Mouse (Mus musculus) cerebellum, adult 8-10 months (tissue): ENCODE results near the gene Stx5a.

Experiments
- DNase-seq: peaks from one replicate; pipeline ENCODE4 v3.0.0; 2022

The Stx5a gene

GRCm38 (mm10) chr19:8741243-8741869, at the start of gene Stx5a:
Stx5a (plus strand) TSS chr19:8741413.
- peak; percentile 93 for DNase-seq

- no peak for DNase-seq
These were observed 49.2 kb upstream of the Stx5a start for GRCm38 (mm10) chr19:8691871-8692539.

- DNase-seq = no peak
These were observed 48.5 kb upstream of the Stx5a start for GRCm38 (mm10) chr19:8692740-8693139.

DNA sequence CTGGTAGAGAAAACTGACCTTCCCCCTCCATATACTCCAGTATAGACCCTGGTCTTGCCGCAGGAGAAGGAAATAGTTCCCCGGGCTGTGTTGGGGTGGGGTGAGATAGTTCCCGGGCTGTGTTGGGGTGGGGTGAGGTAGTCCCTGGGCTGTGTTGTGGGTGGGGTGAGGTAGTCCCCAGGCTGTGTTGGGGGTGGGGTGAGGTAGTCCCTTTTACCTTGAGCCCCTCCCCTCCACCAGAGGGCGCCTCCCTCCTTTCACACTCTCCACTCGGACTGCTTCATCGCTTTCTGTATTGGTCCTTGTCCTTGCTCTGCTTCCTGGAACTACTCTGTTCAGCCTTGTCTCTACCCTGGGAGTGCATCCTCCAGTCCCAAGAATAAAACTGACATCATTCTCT, 45.9 kb upstream of the Stx5a start:
- no peak for DNase-seq

DNA sequence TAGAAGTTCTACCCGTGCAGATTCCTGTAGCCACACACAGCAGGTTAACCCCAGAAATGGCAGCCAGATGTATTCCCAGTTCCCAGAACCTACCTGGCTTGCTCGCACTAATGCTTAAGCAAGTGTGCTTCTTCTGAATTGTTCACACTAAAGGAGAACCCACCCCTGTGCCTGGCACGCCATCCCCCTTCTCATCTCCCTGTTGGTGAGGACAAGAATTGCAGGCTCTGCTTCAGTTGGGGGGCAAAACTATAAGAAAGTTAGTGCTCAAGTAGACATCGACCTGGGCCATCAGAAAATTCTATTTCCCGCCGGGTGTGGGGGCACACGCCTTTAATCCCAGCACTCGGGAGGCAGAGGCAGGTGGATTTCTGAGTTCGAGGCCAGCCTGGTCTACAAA, 41.6 kb upstream of the Stx5a start:
- DNase-seq = no peak

- DNase-seq = no peak
These were observed 38.8 kb upstream of the Stx5a start for GRCm38 (mm10) chr19:8702458-8702857.

DNA sequence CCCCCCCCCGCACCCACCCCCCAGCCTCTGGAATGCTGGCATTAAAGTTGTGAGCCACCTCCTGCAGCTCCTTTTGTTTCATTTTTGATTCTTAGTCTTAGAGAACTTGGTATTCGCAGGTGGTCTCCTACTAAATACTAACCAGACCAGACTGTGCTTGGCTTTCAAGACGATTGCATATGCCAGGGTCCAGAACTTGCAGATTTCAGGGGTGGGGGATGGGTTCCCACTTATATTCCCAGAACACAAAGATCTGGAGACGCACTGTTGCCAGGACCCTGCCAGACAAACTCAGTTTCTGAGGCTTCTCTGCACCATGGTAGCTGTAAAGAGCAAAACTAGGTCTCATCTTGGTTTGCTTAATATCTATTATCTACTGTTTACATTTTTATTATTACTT, 37.6 kb upstream of the Stx5a start:
- no peak for DNase-seq

DNA sequence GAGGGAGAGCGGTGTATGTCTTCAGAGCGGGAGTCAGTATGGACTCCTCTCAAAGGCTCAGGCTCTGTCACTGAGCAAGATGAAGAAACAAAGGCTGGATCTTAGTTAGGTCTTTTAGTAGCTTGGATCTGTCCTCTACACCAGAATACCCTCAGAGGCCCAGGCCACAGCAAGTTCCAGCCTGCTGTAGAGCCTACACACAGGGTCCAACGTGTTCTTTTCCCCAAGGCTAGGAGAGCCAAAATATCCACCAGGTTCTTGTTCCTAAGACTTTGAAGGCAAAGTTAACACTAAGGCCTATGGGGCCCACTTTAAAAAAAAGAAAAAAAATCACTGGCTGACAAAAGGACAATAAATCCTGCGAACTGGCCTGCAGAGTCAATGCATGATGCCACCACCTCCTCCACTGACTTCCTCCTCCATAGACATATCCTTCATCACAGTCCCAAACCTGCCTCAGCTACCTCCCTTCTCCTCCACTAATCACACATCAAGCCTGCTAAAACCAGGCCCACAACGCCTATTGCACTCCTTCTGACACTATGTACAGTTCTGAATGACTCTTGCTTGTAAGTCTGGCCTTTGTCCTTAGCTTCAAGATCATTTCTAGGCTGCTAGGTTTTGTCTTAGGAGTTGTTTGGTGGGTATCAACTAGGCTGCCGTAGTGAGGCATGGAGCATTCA, 36.0 kb upstream of the Stx5a start:
- no peak for DNase-seq

DNA sequence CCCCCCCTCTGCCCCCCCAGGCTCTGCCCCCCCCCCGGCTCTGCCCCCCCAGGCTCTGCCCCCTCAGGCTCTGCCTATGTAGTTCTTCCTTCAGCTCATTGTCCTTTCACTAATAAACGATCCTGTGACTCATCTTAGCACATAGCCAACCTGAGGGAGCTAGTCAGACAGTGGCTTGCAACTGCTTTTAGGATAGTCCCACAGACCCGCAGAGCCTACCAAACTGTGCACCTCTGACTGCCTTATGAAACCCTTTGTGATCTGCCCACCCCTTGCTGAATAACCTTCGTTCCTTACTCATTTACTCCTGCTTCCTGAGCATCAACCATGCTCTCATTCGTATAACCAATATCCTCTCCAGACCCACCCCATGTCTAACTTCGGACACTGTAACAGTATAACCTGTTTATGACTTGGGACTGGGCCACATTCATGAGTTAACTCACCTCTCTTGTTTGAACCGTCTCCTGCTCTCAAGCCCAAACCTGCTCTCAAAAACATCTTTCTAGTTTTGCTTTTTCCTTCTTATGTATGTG, 35.0 kb upstream of the Stx5a start:
- DNase-seq = no peak

DNA sequence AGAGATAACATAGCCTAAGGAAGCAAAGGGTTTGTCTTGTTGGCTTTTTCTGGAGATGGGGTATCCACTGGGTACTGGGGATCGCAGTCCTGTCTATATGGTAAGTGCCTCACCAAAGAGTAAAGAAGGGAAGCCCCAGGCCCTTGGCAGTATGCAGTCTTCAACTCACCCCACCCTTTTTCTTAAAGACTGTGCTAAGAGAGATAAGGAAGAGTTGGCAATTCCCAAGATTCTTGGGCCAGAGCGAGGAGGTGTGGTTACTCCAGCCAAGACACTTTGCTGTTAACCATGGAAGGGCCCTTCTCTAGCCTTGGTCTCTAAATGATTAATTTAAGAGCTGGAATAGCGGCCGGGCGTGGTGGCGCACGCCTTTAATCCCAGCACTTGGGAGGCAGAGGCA, 34.3 kb upstream of the Stx5a start:
- no peak for DNase-seq

DNA sequence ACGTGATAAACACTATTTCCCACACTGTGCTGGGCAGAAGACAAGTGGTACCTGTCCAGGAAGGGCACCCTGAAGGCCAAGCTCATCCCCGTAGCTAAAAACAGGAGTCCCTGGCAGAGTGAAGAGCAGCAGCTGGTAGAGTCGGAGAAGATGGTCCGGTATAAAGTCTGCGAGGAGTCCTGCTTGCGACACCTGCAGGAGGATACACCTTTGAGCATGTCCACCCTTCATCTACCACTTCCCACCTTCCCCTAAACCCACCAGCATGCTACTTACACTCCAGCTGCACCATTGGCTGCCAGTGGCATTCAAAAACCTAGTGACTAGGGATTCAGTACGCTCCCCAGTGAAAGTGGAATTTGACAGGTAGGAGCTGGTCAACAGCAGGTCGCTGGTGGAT, 32.3 kb upstream of the Stx5a start:
- DNase-seq = no peak

- no peak for DNase-seq
These were observed 31.2 kb upstream of the Stx5a start for GRCm38 (mm10) chr19:8710057-8710456.

DNA sequence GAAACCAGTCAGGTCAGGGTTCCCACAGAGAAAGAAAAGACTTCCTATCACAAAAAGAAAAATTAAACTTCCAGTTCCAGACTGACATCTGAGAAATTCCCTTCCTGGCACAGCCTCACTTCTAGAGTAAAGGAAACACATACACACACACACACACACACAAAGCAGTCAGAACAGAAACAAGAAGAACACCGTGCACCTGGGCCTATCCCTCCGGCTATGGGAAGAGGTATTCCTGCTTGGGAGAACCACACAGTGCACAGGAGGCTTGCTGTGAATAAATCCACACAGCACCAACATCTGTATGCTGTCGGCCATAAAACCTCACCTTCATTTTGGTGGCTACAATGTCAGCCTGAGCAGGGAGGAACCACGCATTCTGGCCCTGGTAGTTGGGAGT, 29.7 kb upstream of the Stx5a start:
- no peak for DNase-seq

GRCm38 (mm10) chr19:8711949-8712869, 29.0 kb upstream of the Stx5a start:
- DNase-seq = no peak

DNA sequence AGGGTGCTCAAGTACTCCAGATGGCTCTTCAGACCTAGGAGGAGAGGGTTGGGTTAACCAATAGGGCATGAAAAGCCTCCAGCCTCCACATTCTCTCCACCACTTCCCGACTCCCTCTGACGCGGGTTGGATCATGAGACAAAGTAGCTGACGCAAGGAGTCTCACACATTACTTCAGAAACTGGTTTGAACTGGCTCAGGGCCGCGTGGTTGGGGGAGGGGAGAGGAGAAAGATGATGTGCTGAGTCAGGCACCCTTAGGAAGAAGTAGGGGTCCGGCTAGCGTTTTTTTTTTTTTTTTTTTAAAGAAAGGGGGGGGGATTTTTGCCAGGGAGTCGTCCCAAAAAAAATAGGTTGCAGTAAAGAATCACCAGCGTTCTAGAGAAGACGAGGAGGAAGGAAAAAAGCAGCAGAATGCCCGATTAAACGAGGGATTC, 28.3 kb upstream of the Stx5a start:
- no peak for DNase-seq

- peak; percentile 88 for DNase-seq
These were observed 27.8 kb upstream of the Stx5a start for GRCm38 (mm10) chr19:8713306-8713996.

- DNase-seq = no peak
These were observed 27.1 kb upstream of the Stx5a start for GRCm38 (mm10) chr19:8713997-8714652.

DNA sequence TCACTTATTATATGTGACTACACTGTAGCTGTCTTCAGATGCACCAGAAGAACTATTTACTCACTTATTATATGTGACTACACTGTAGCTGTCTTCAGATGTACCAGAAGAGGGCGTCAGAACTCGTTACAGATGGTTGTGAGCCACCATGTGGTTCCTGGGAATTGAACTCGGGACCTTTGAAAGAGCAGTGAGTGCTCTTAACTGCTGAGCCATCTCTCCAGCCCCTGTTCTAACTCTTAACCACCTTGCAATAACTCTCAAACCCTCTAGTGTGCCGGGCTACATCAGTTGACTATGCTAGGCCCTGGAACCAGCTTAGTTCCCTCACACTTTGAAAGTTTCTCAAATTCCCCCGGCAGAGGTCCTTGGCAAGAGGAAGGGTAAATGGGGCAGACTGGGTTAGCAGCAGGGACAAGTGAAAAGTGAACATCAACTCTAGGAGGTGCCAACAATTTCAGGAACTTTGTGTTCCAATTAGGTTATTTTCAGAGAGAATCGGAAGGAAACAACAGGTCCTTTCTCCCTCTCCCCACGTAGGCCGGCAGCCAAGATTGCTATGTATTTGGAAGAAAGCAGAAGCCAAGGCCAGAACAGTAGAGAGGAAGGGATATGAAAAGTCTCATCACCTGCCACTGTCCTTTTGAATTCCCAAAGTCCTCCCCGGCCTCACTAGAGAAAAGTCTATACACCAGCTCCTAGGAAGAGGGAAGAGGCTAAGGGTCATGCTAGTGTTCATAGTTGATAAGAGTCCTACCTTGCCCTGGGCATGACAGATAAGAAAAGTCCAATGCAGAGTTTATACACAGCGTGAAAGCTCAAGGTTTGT, 26.3 kb upstream of the Stx5a start:
- no peak for DNase-seq

DNA sequence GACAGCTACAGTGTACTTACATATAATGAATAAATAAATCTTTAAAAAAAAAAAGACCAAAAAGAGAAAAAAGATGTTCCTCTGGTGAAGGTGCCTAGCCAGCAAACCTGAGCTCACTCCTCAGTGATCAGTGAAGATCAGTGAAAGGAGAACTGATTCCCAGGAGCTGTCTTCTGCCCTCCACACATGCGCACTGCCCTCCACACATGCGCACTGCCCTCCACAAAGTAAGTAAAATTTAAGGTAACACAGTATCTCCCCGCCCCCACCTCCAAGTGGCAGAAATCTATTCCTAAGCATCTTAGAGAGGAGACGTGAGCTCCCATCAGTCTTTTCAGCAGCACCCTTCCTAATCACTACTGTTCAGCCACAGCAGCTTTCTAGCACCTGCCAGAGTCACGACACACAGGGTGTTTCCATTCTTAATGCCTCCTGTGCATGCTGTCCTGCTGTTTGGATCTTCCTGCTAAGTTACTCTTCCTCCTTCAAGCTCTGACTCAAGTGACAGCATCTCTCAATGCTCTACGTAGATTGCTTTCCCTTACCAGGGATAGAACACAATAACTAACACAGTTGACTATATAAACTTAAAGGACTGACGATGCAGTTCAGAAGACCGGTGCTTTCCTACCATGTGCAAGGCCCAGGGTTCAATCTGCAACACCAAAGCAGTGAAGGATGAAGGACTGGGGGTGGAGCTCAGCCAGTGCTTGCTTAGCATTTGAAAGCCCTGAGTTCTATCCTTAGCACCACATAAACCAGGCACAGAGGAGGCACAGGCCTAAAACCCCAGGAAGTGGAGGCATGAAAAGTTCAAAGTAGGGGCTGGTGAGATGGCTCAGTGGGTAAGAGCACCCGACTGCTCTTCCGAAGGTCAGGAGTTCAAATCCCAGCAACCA, 25.1 kb upstream of the Stx5a start:
- DNase-seq = no peak
